Mouse (Mus musculus) embryonic stem cell, embryonic (primary cell): ENCODE results near the gene Pak1ip1.

Experiments
- CTCF ChIA-PET, 4 experiments: fragments of 300-600 bp in 2 of 4; fragments of 350-600 bp in 2 of 4; sonication (Branson Sonifier 250); formaldehyde crosslinking; loops; one replicate each; lab custom pipeline; 2022; ENCODE audit warnings: inconsistent platforms in 2 of 4; lab: Charles Lee
- POLR2A ChIA-PET, 4 experiments: fragments of 300-600 bp in 2 of 4; fragments of 350-600 bp in 2 of 4; sonication (Branson Sonifier 250); formaldehyde crosslinking; loops; one replicate each; lab custom pipeline; 2022; ENCODE audit warnings: antibody characterized with exemption in 4 of 4, inconsistent platforms in 1 of 4; lab: Charles Lee

Gene Pak1ip1

GRCm38 (mm10) chr13:41022099-41022498 lies 21.3 kb downstream of the Pak1ip1 start:
- POLR2A ChIA-PET = interaction anchor here (0.6 to 1.8 kb wide), 10 partner anchors 11 to 257 kb away, joined by 3 to 11 read pairs (median 4); partner anchors contain the start of gene Smim13 (in 1 of the 4)
- CTCF ChIA-PET = interaction anchor here in 2 of 4 experiments (0.6 to 0.7 kb wide), 2 partner anchors 281 to 363 kb away, joined by 3 read pairs; no protein-coding TSS in a partner anchor

DNA sequence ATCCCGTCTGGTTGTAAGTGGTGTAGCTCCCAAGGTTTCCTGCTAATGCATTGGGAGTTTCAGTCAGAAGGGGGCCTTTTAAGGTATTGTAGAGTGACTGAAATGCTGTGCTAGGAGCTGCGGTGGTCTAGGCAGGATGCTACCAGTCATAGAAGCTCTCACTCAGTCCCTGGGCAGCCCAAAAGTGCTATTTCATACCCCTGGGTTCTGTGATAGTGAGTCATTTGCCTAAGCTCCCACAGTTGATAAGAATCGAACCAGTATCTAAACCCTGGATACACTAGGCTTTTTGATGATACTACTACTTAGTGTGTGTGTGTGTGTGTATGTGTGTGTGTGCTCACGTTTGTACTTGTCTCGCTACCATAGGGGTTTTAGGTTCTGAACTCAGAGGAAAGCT lies 29.3 kb downstream of the Pak1ip1 start:
- ChIA-PET POLR2A (interaction anchor here in 1 of 4 experiments (0.6 kb wide), 1 partner anchor 36 kb away, joined by 5 read pairs; no protein-coding TSS in a partner anchor), CTCF (no interaction called here)

DNA sequence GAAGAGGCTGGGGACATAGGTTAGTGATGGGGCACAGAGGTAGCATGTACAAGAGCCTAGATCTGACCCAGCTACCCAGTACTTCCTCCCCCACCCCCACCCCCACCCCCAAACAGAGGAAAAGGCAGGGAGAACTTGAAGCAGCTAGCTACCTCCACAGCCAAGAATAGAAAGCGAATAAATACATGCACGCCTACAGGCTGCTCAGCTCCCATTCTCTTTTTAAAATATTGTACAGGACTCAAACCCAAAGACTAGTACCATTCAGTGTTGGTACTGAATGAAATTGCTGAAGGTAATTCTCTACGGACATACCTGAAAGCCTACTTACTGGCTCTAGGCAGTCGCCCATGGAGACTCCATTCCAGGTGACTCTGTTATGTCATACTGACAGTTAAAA lies 41.7 kb downstream of the Pak1ip1 start:
- CTCF ChIA-PET = interaction anchor here in 1 of 4 experiments (0.6 kb wide), 1 partner anchor 239 kb away, joined by 3 read pairs; no protein-coding TSS in a partner anchor

DNA sequence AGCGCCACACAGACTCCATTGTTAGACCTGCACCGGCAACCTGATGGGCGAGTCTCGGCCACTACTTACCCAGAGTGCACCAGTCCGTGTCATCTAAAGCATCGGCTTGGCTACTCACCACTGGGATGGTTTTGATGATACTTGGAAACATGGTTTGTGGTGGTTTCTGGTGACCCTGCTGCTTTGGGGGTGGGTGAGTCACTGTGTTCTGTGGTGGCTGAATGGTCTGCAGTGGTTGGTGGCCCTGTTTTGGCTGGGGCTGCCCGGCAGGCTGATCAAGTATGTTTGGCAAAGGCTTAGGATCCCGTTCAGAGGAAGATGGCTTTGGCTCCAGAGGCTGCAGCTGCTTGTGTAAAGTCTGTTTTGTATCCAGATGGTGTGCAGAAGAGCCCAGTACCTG lies 45.1 kb downstream of the Pak1ip1 start:
- ChIA-PET POLR2A (no interaction called here), CTCF (no interaction called here)

More for the DNA sequence above, 41.7 kb downstream of the Pak1ip1 start:
- POLR2A ChIA-PET = interaction anchor here in 2 of 4 experiments (0.6 kb wide), 2 partner anchors 60 to 298 kb away, joined by 3 read pairs; no protein-coding TSS in a partner anchor

- POLR2A ChIA-PET = interaction anchor here in 1 of 4 experiments (0.6 kb wide), 1 partner anchor 51 kb away, joined by 3 read pairs; no protein-coding TSS in a partner anchor
- CTCF ChIA-PET = interaction anchor here in 2 of 4 experiments (0.6 to 1.0 kb wide), 3 partner anchors 27 to 1386 kb away, joined by 3 to 4 read pairs (median 3); no protein-coding TSS in a partner anchor
Observed at GRCm38 (mm10) chr13:41047280-41047679, 46.5 kb downstream of the Pak1ip1 start.

GRCm38 (mm10) chr13:41051965-41052364 lies 51.1 kb downstream of the Pak1ip1 start:
- ChIA-PET CTCF (interaction anchor here in 1 of 4 experiments (0.6 kb wide), 1 partner anchor 146 kb away, joined by 3 read pairs; no protein-coding TSS in a partner anchor), POLR2A (interaction anchor here in 2 of 4 experiments (0.6 to 1.1 kb wide), 4 partner anchors 13 to 526 kb away, joined by 3 to 5 read pairs (median 3); partner anchors contain the start of gene Pak1ip1 (in 1 of the 2))
